Mouse (Mus musculus) limb, embryonic 15.5 days (tissue): ENCODE measurements at regions not wholly inside any gene's neighbourhood (a gene's known extent, or its start where the extent isn't known, plus 50 kb on each side); places are given as distances from the start of the nearest gene placed in this dataset.

Experiments
- ATAC-seq: fragments of 200-750 bp; cut with Nextera tagmentation; 2 replicates; pipeline ENCODE4 v1.8.0; 2017; ENCODE audit warnings: low read depth, moderate TSS enrichment; ENCODE audit not compliant: insufficient number of reproducible peaks, low FRiP score, low TSS enrichment
- H3K27ac ChIP-seq: fragments of 300-500 bp; sonication (generic); 2 replicates; pipeline ENCODE4 v1.5.1; 2015; ENCODE audit warnings: moderate library complexity, mild to moderate bottlenecking, inconsistent platforms
- H3K27me3 ChIP-seq: fragments of 300-500 bp; sonication (generic); 2 replicates; pipeline ENCODE4 v1.6.1; 2015; ENCODE audit warnings: inconsistent platforms
- H3K36me3 ChIP-seq: fragments of 300-500 bp; sonication (generic); 2 replicates; pipeline ENCODE4 v1.6.1; 2015; ENCODE audit warnings: inconsistent platforms
- H3K4me1 ChIP-seq: fragments of 300-500 bp; sonication (generic); 2 replicates; pipeline ENCODE4 v1.6.1; 2015; ENCODE audit warnings: inconsistent platforms
- H3K4me2 ChIP-seq: fragments of 300-500 bp; sonication (generic); 2 replicates; pipeline ENCODE4 v1.6.1; 2015; ENCODE audit warnings: mild to moderate bottlenecking, inconsistent platforms
- H3K4me3 ChIP-seq: fragments of 300-500 bp; sonication (generic); 2 replicates; pipeline ENCODE4 v1.5.1; 2015; ENCODE audit warnings: mild to moderate bottlenecking, inconsistent platforms
- H3K9ac ChIP-seq: fragments of 300-500 bp; sonication (generic); 2 replicates; pipeline ENCODE4 v1.6.1; 2015; ENCODE audit warnings: inconsistent platforms
- H3K9me3 ChIP-seq: fragments of 300-500 bp; sonication (generic); 2 replicates; pipeline ENCODE4 v1.6.1; 2016; ENCODE audit warnings: inconsistent platforms
- WGBS: fragments of 180-500 bp; shearing (Covaris S2); methylation state at CpG from one replicate; pipeline ENCODE4 v1.1.7; 2015; 5-methylcytosine and 5-hydroxymethylcytosine counted together

- WGBS: 19% methylated on average over 5 of the region's 5 CpGs
Measured at GRCm38 (mm10) chr2:172779096-172779495, 161.0 kb downstream of the Bmp7 start.

GRCm38 (mm10) chr2:172782686-172783085, 157.4 kb downstream of the Bmp7 start:
- Histone ChIP-seq H3K36me3 (no peaks in the 10 kb centered on the region), H3K4me2 (no peak overlapping the region), H3K4me3 (no peak overlapping the region), H3K9ac (no peak overlapping the region), H3K27me3 (peaks cover 17% of the 10 kb centered on the region), H3K9me3 (no peaks in the 10 kb centered on the region), H3K27ac (no peak overlapping the region), H3K4me1 (peaks cover 14% of the 10 kb centered on the region)
- ATAC-seq: no peak
- 76% methylated on average over 10 of the region's 10 CpGs for WGBS

More at GRCm38 (mm10) chr2:172779096-172779495, 161.0 kb downstream of the Bmp7 start:
- no peaks in the 10 kb centered on the region for H3K4me1 ChIP-seq
- H3K9me3 ChIP-seq: no peaks in the 10 kb centered on the region
- no peak for ATAC-seq
- H3K27ac ChIP-seq: no peak overlapping the region
- no peaks in the 10 kb centered on the region for H3K36me3 ChIP-seq
- no peak overlapping the region for H3K4me2 ChIP-seq
- H3K27me3 ChIP-seq: peaks cover 3% of the 10 kb centered on the region; the same call in 1 of the 2 replicates
- no peak overlapping the region for H3K4me3 ChIP-seq
- no peak overlapping the region for H3K9ac ChIP-seq

- WGBS: 20% methylated on average over 2 of the region's 2 CpGs
- no peak overlapping the region for H3K4me3 ChIP-seq
- no peak for ATAC-seq
- peaks cover 37% of the 10 kb centered on the region for H3K4me1 ChIP-seq
- H3K36me3 ChIP-seq: no peaks in the 10 kb centered on the region
- no peaks in the 10 kb centered on the region for H3K9me3 ChIP-seq
- H3K9ac ChIP-seq: no peak overlapping the region
- H3K4me2 ChIP-seq: no peak overlapping the region
- no peak overlapping the region for H3K27ac ChIP-seq
- H3K27me3 ChIP-seq: peaks cover 38% of the 10 kb centered on the region
Measured at GRCm38 (mm10) chr2:172786297-172786696, 153.8 kb downstream of the Bmp7 start.

GRCm38 (mm10) chr2:172787203-172787944, 152.7 kb downstream of the Bmp7 start:
- Histone ChIP-seq H3K27me3 (peaks cover 40% of the 10 kb centered on the region), H3K4me2 (peak overlapping the region; percentile 46), H3K4me3 (peak overlapping the region; percentile 21), H3K27ac (no peak overlapping the region), H3K4me1 (peaks cover 37% of the 10 kb centered on the region), H3K9ac (no peak overlapping the region), H3K36me3 (no peaks in the 10 kb centered on the region), H3K9me3 (no peaks in the 10 kb centered on the region)
- 27% methylated on average over 30 of the region's 30 CpGs for WGBS
- ATAC-seq: no peak; the same call in 1 of the 2 replicates

- H3K27ac ChIP-seq: peak overlapping the region; percentile 67; the same call in 1 of the 2 replicates
- H3K4me1 ChIP-seq: peaks cover 37% of the 10 kb centered on the region
- H3K4me3 ChIP-seq: peak overlapping the region; percentile 8; the same call in 1 of the 2 replicates
- no peaks in the 10 kb centered on the region for H3K36me3 ChIP-seq
- WGBS: 6% methylated on average over 10 of the region's 10 CpGs
- H3K27me3 ChIP-seq: peaks cover 40% of the 10 kb centered on the region
- ATAC-seq: peak; percentile 74
- no peaks in the 10 kb centered on the region for H3K9me3 ChIP-seq
- no peak overlapping the region for H3K9ac ChIP-seq
- peak overlapping the region; percentile 34 for H3K4me2 ChIP-seq
Measured at GRCm38 (mm10) chr2:172789260-172789659, 150.9 kb downstream of the Bmp7 start.

- ATAC-seq: no peak
- H3K4me1 ChIP-seq: peaks cover 24% of the 10 kb centered on the region
- WGBS: 63% methylated on average over 10 of the region's 10 CpGs
- H3K27ac ChIP-seq: no peak overlapping the region
- H3K4me2 ChIP-seq: no peak overlapping the region
- no peaks in the 10 kb centered on the region for H3K9me3 ChIP-seq
- H3K4me3 ChIP-seq: no peak overlapping the region
- peaks cover 27% of the 10 kb centered on the region for H3K27me3 ChIP-seq
- H3K36me3 ChIP-seq: no peaks in the 10 kb centered on the region
- no peak overlapping the region for H3K9ac ChIP-seq
Measured at GRCm38 (mm10) chr2:172792555-172792954, 147.6 kb downstream of the Bmp7 start.

GRCm38 (mm10) chr2:172793991-172794390, 146.1 kb downstream of the Bmp7 start:
- Histone ChIP-seq H3K27me3 (peaks cover 15% of the 10 kb centered on the region), H3K27ac (no peak overlapping the region), H3K36me3 (no peaks in the 10 kb centered on the region), H3K4me2 (no peak overlapping the region), H3K9ac (no peak overlapping the region), H3K4me3 (no peak overlapping the region), H3K4me1 (peaks cover 16% of the 10 kb centered on the region), H3K9me3 (no peaks in the 10 kb centered on the region)
- ATAC-seq: no peak
- WGBS: 73% methylated on average over 8 of the region's 8 CpGs

GRCm38 (mm10) chr2:172794771-172795170, 145.3 kb downstream of the Bmp7 start:
- Histone ChIP-seq H3K4me3 (no peak overlapping the region), H3K9me3 (no peaks in the 10 kb centered on the region), H3K4me1 (peaks cover 10% of the 10 kb centered on the region), H3K9ac (no peak overlapping the region), H3K27ac (no peak overlapping the region), H3K27me3 (0 out of 2 replicates have a peak, but pooled peaks cover 8% of the 10 kb centered on the region), H3K4me2 (no peak overlapping the region), H3K36me3 (no peaks in the 10 kb centered on the region)
- WGBS: 80% methylated on average over 10 of the region's 10 CpGs
- no peak for ATAC-seq

- Histone ChIP-seq H3K4me3 (no peak overlapping the region), H3K36me3 (no peaks in the 10 kb centered on the region), H3K4me1 (peaks cover 12% of the 10 kb centered on the region), H3K27me3 (0 out of 2 replicates have a peak, but pooled peaks cover 10% of the 10 kb centered on the region), H3K27ac (no peak overlapping the region), H3K4me2 (no peak overlapping the region), H3K9ac (no peak overlapping the region), H3K9me3 (no peaks in the 10 kb centered on the region)
- whole genome bisulfite sequencing: 73% methylated on average over 6 of the region's 6 CpGs
- ATAC-seq: no peak
Measured at GRCm38 (mm10) chr2:172796104-172796503, 144.0 kb downstream of the Bmp7 start.

GRCm38 (mm10) chr2:172796955-172797354, 143.2 kb downstream of the Bmp7 start:
- 34% methylated on average over 6 of the region's 6 CpGs for WGBS
- H3K4me2 ChIP-seq: no peak overlapping the region
- no peaks in the 10 kb centered on the region for H3K36me3 ChIP-seq
- no peak for ATAC-seq
- H3K27ac ChIP-seq: no peak overlapping the region
- no peaks in the 10 kb centered on the region for H3K9me3 ChIP-seq
- H3K27me3 ChIP-seq: 0 out of 2 replicates have a peak, but pooled peaks cover 4% of the 10 kb centered on the region
- H3K9ac ChIP-seq: no peak overlapping the region
- no peak overlapping the region for H3K4me3 ChIP-seq
- H3K4me1 ChIP-seq: peaks cover 19% of the 10 kb centered on the region

GRCm38 (mm10) chr2:172799951-172800350, 140.2 kb downstream of the Bmp7 start:
- no peaks in the 10 kb centered on the region for H3K36me3 ChIP-seq
- H3K9ac ChIP-seq: no peak overlapping the region
- H3K9me3 ChIP-seq: no peaks in the 10 kb centered on the region
- no peak overlapping the region for H3K27ac ChIP-seq
- ATAC-seq: no peak
- H3K4me2 ChIP-seq: no peak overlapping the region
- 55% methylated on average over 10 of the region's 10 CpGs for WGBS
- no peak overlapping the region for H3K4me3 ChIP-seq
- H3K4me1 ChIP-seq: peaks cover 19% of the 10 kb centered on the region
- H3K27me3 ChIP-seq: 0 out of 2 replicates have a peak, but pooled peaks cover 4% of the 10 kb centered on the region

GRCm38 (mm10) chr2:172800801-172801200, 139.3 kb downstream of the Bmp7 start:
- Histone ChIP-seq H3K4me1 (peaks cover 19% of the 10 kb centered on the region), H3K4me2 (no peak overlapping the region), H3K4me3 (no peak overlapping the region), H3K27ac (no peak overlapping the region), H3K27me3 (0 out of 2 replicates have a peak, but pooled peaks cover 4% of the 10 kb centered on the region), H3K36me3 (no peaks in the 10 kb centered on the region), H3K9ac (no peak overlapping the region), H3K9me3 (no peaks in the 10 kb centered on the region)
- ATAC-seq: no peak
- WGBS: 40% methylated on average over 9 of the region's 9 CpGs
